Mouse (Mus musculus): ENCODE measurements around the gene Gtf3c2.

- TF ChIP-seq CTCF (IDR thresholded peaks at IDR 0.05; ENCODE audit: insufficient read depth, low read length) (no peak), POLR2A (IDR thresholded peaks at IDR 0.05; ENCODE audit: borderline replicate concordance, extremely low read depth, low read depth, low read length) (no peak)
Observed at GRCm38 (mm10) chr5:31116354-31116753, 63.6 kb downstream of the Gtf3c2 start, which contains the start of gene Trim54.
